In the genomic region with DNA sequence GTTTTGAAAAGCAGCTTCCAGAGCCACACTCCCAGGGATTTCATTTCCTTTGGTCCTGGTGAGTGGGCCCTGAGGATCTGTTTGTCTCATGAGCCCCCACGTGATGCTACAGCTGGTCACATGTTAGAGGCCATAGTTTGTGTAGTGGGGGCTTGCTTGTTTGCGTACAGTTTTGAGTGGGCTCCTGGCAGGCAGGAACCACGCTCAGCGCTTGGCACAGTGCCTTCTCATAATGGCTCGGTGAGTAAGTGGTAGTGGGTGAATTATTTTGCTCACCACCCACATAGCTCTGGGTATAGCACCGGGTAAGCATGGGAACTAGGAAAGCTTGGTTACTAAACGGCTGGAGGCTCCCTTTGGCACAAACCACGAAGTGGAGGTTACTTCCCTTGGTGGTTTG, we compare ENCODE assay signal across 24 mouse cellular contexts. TPM values are rescaled to one million over a fixed set of nuclear protein-coding genes. Genes with fewer than 3 reads are reported as not detected.
DNase-seq lines count a peak whose midpoint lies in the region; TF ChIP-seq lines count a peak whose summit lies in the region.
"Had no signal": no experiment of that assay in that cellular context is flagged by ENCODE, and none has a peak within 500 bp of the region (broad histone marks: within the 10 kb centered on the region; RNA-seq: fewer than 3 reads in every experiment).

No protein-coding gene starts in this region.

- intact Hi-C loops in left cerebral cortex, postnatal 4 days (cut with DNase I), result no loop called here
- intact Hi-C loops in heart, postnatal 10 days (cut with DNase I), result no loop called here

- no peak for TF ChIP-seq CTCF in olfactory bulb, adult 2 months (IDR thresholded peaks at IDR 0.05; ENCODE audit: insufficient read depth, low read depth, low read length)

- H3K27ac ChIP-seq in olfactory bulb, adult 2 months (ENCODE audit: insufficient read depth, low read depth, low read length), result 0 out of 2 replicates have a peak overlapping the region, but pooled peaks have one; percentile 6
- H3K27ac ChIP-seq: embryonic facial prominence, embryonic 13.5 days; forebrain, embryonic 10.5 days; kidney, embryonic 15.5 days; liver, embryonic 12.5 days had no signal

- peaks cover 17% of the 10 kb centered on the region for H3K4me1 ChIP-seq in olfactory bulb, adult 2 months (ENCODE audit: control insufficient read depth, insufficient read depth, low read length)

- TF ChIP-seq POLR2A in olfactory bulb, adult 2 months (IDR thresholded peaks at IDR 0.05; ENCODE audit: insufficient read depth, low read depth, low read length), result no peak

- peak; percentile 48 to 51 for DNase-seq in frontal cortex, postnatal 36 days (ENCODE audit: low spot score in 2 of 2)
- DNase-seq in frontal cortex, postnatal 25 days (ENCODE audit: low spot score in 2 of 2), result no peak
- DNase-seq in left cerebral cortex, adult 9 months (ENCODE audit: low spot score in 2 of 2), result peak; percentile 33 to 74
- no peak for DNase-seq in left cerebral cortex, postnatal 4 days
- DNase-seq in telencephalon, adult 2 months (ENCODE audit: low read depth, low spot score), result peak; percentile 46
- DNase-seq in heart, postnatal 10 days, result no peak
- DNase-seq in heart, adult 11 months, result no peak
- DNase-seq: adrenal gland, postnatal 10 days; cerebellum, adult 11 months; cerebellum, adult 9-11 months; embryo, embryonic 11 days; kidney, adult 18-20 months; kidney, postnatal 25 days; liver, postnatal 0 days; lung, postnatal 36 days had no signal

- WGBS in olfactory bulb, adult 2 months, result 34% methylated on average over 8 of the region's 8 CpGs

- no peak overlapping the region for H3K4me3 ChIP-seq in olfactory bulb, adult 2 months (ENCODE audit: insufficient read depth, low read depth, low read length)
- H3K4me3 ChIP-seq: embryonic facial prominence, embryonic 13.5 days; forebrain, embryonic 10.5 days; kidney, embryonic 15.5 days; liver, embryonic 12.5 days had no signal

RNA-seq across cellular contexts. Expression of gene Tox2, which starts 6.2 kb away (rescaled TPM):
- total RNA-seq in left cerebral cortex, postnatal 4 days (2021), result 10 to 100 TPM; 18.3 to 23.0 TPM
- polyA plus RNA-seq in olfactory bulb, adult 2 months (2012; ENCODE audit: insufficient read depth, insufficient read length, low replicate concordance, missing spikeins), result not detected in 2 replicates
- 1 to 10 TPM; 3.2 to 3.4 TPM for total RNA-seq in heart, postnatal 10 days (2021)
- total RNA-seq: megakaryocyte, adult 5-6 weeks; MEL; neutrophil, adult 5-6 weeks had no signal
- polyA plus RNA-seq: Patski had no signal

Comparison
In these comparisons a context has a peak if more than half of its experiments do, and no peak if none do; other contexts are left out.
1. DNase-seq: peak in frontal cortex, postnatal 36 days (2 of 2), left cerebral cortex, adult 9 months (2 of 2) and telencephalon, adult 2 months (single experiment); none in frontal cortex, postnatal 25 days (0 of 2), left cerebral cortex, postnatal 4 days (single experiment), heart, postnatal 10 days (0 of 2) and heart, adult 11 months (single experiment).
2. RNA of gene Tox2, which starts 6.2 kb away (total RNA-seq): 18.3 to 23.0 TPM in left cerebral cortex, postnatal 4 days; 3.2 to 3.4 TPM in heart, postnatal 10 days; every median in the first group is over 4 times any median in the second.